Mouse (Mus musculus): ENCODE measurements around the gene Scgb2b17. TPM values are rescaled to one million over a fixed set of nuclear protein-coding genes. Genes with fewer than 3 reads are reported as not detected.

Scgb2b17 gene
- polyA plus RNA-seq (2015; fragmentation: Illumina TruSeq; extraction: RNeasy Lipid Tissue Mini Kit (QIAGEN cat#74804); ENCODE audit: low read depth, low replicate concordance) = not detected

DNA sequence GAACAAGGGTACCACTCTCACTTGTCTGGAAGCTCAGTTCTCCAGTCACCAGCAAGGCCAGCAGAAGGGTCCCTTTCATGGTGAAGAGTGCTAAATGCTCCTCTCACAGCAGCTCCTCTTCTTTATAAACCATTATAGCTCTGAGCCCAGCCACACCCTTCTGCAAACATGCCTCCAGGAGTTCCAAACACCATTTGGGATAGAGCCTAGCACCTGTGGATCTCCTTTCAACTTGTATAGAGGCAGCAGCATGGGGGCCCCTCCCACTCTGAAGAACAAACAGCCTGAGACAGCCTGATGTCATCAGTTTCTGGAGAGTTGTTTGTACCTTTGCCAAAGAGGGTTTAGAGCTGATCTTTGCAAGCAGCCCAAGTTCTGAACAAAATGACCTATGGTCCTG is at the start of gene Scgb2b17:
Scgb2b17 (minus strand) TSS at position 101 of the 400 bp plus-strand sequence.

DNA sequence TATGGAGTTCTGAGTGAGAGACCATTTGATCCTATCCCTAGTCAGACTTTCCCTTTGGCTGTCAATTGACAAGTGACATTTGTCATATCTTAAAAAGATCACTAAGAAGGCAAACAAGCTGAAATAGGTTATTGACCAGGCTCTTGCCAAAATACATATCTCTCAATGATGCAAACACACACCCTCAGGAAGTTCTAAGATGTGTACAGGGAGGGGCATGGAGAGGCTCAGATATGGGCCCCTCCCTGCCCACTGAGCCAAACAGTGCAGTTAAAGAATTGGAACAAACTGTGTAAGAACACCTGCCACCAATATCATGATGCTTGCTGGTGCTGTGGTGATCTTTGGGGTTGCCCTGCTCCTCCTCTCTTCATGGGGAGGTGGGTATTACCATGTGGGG is 6.8 kb upstream of the Scgb2b17 start, which contains the start of gene Scgb1b17:
Scgb1b17 (plus strand) TSS at position 301 of the 400 bp plus-strand sequence.

Other genes starting within 250 kb of the Scgb2b17 start
- gene Scgb2b15, start 226.9 kb downstream of the Scgb2b17 start, polyA plus RNA-seq (2015; fragmentation: Illumina TruSeq; extraction: RNeasy Lipid Tissue Mini Kit (QIAGEN cat#74804); ENCODE audit: low read depth, low replicate concordance) = not detected
- not detected for gene Scgb1b15, start 220.0 kb downstream of the Scgb2b17 start, polyA plus RNA-seq (2015; fragmentation: Illumina TruSeq; extraction: RNeasy Lipid Tissue Mini Kit (QIAGEN cat#74804); ENCODE audit: low read depth, low replicate concordance)
- not detected for gene Scgb1b17, start 6.9 kb upstream of the Scgb2b17 start, polyA plus RNA-seq (2015; fragmentation: Illumina TruSeq; extraction: RNeasy Lipid Tissue Mini Kit (QIAGEN cat#74804); ENCODE audit: low read depth, low replicate concordance)
- not detected for gene Scgb2b18, start 117.3 kb upstream of the Scgb2b17 start, polyA plus RNA-seq (2015; fragmentation: Illumina TruSeq; extraction: RNeasy Lipid Tissue Mini Kit (QIAGEN cat#74804); ENCODE audit: low read depth, low replicate concordance)
- not detected for gene Scgb1b18, start 129.0 kb upstream of the Scgb2b17 start, polyA plus RNA-seq (2015; fragmentation: Illumina TruSeq; extraction: RNeasy Lipid Tissue Mini Kit (QIAGEN cat#74804); ENCODE audit: low read depth, low replicate concordance)
- gene Scgb2b19, start 223.8 kb upstream of the Scgb2b17 start, polyA plus RNA-seq (2015; fragmentation: Illumina TruSeq; extraction: RNeasy Lipid Tissue Mini Kit (QIAGEN cat#74804); ENCODE audit: low read depth, low replicate concordance) = not detected
- not detected for gene Scgb1b19, start 230.7 kb upstream of the Scgb2b17 start, polyA plus RNA-seq (2015; fragmentation: Illumina TruSeq; extraction: RNeasy Lipid Tissue Mini Kit (QIAGEN cat#74804); ENCODE audit: low read depth, low replicate concordance)

All from brain, adult 10 weeks (tissue).